ENCODE assay signal across 7 mouse cellular contexts in the genomic region with DNA sequence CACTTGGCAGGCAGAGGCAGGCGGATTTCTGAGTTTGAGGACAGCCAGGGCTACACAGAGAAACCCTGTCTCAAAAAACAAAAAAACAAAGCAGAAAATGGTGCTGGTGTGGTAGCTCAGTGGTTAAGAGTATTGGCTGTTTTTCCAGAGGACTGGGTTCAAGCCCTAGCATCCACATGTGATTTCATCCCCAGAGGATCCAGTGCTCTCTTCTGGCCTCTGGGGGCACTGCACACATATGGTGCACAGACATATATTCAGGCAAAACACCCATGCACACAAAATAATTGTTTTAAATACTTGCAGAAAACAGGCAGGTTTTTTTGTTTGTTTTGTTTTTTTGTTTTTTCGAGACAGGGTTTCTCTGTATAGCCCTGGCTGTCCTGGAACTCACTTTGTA. TPM values are rescaled to one million over a fixed set of nuclear protein-coding genes. Genes with fewer than 3 reads are reported as not detected.
DNase-seq lines count a peak whose midpoint lies in the region; ATAC-seq and TF ChIP-seq lines count a peak whose summit lies in the region.
"Not testable (repeated sequence)": the region's sequence is repeated elsewhere in the genome, so short reads cannot be mapped to it uniquely, and the experiment has no call there.

No protein-coding gene starts in this region.

- not testable (repeated sequence) for TF ChIP-seq EP300 in MEL (IDR thresholded peaks at IDR 0.05; ENCODE audit: low read depth in 1 of 2, low read length in 2 of 2); lung, postnatal 0 days (IDR thresholded peaks at IDR 0.05)

- 95% methylated on average over 2 of the region's 2 CpGs for WGBS in kidney, adult 2 months
- WGBS in lung, postnatal 0 days = 98% methylated on average over 2 of the region's 2 CpGs

- not testable (repeated sequence) for H3K79me2 ChIP-seq in MEL (ENCODE audit: control insufficient read depth, insufficient read depth, low read length, poor library complexity)

- H3K4me1 ChIP-seq in MEL (ENCODE audit: control insufficient read depth in 1 of 2, insufficient read depth in 2 of 2, low read length in 2 of 2); kidney, adult 2 months (ENCODE audit: control insufficient read depth, insufficient read depth, low read length); lung, postnatal 0 days (ENCODE audit: insufficient read depth, low read depth, low read length): not testable (repeated sequence)

- not testable (repeated sequence) for H3K4me3 ChIP-seq in MEL (ENCODE audit: control insufficient read depth in 1 of 2, insufficient read depth in 1 of 2, low read depth in 2 of 2, low read length in 2 of 2); kidney, adult 2 months (ENCODE audit: insufficient read depth, low read depth, low read length); lung, postnatal 0 days (ENCODE audit: low read depth, low read length)

- peak; percentile 16 for DNase-seq in CD4-positive, CD25-positive, alpha-beta regulatory T cell, adult 2 months (ENCODE audit: low read depth, low spot score)
- peak; percentile 55 for DNase-seq in MEL (ENCODE audit: low read depth, low spot score)
- not testable (repeated sequence) for DNase-seq in kidney, adult 2 months; lung, postnatal 0 days (ENCODE audit: low spot score)
- peak; percentile 34 for DNase-seq in thymus, postnatal 4 days

- not testable (repeated sequence) for TF ChIP-seq RAD21 in MEL (IDR thresholded peaks at IDR 0.05; ENCODE audit: low read depth, low read length)

- not testable (repeated sequence) for H3K9me3 ChIP-seq in MEL (replicated peaks; ENCODE audit: insufficient read depth, low read length); lung, postnatal 0 days (ENCODE audit: low read length)

- not testable (repeated sequence) for H3K9ac ChIP-seq in MEL (ENCODE audit: control insufficient read depth, low read depth, low read length, poor library complexity, severe bottlenecking); lung, postnatal 0 days (replicated peaks; ENCODE audit: low read depth)

- ATAC-seq in erythroblast, adult 5-6 weeks (replicated peaks; ENCODE audit: low FRiP score, poor library complexity, severe bottlenecking) = peak; percentile 58; the same call in 1 of the 2 replicates
- not testable (repeated sequence) for ATAC-seq in lung, postnatal 0 days
- ATAC-seq in neutrophil, adult 5-6 weeks (ENCODE audit: extremely low read depth, insufficient number of reproducible peaks, low FRiP score, poor library complexity, severe bottlenecking) = 0 out of 2 replicates have a peak, but pooled peaks have one; percentile 19

- peak in 2 of 3 experiments; percentile 39 to 53; a peak in 5 of 6 replicates for TF ChIP-seq CTCF in MEL (IDR thresholded peaks at IDR 0.05 in 2 of 3, conservative IDR thresholded peaks at IDR 0.05 in 1 of 3; ENCODE audit: control insufficient read depth in 1 of 3, insufficient read depth in 1 of 3, low read depth in 2 of 3, low read length in 3 of 3, poor library complexity in 1 of 3, severe bottlenecking in 1 of 3)
- TF ChIP-seq CTCF in kidney, adult 2 months (conservative IDR thresholded peaks at IDR 0.05; ENCODE audit: insufficient read depth, insufficient read length, low read depth, low read length) = peak; percentile 30; the same call in 1 of the 2 replicates
- peak; percentile 42 for TF ChIP-seq CTCF in lung, postnatal 0 days (IDR thresholded peaks at IDR 0.05)

- H3K27ac ChIP-seq in MEL (ENCODE audit: control insufficient read depth, low read depth, low read length); kidney, adult 2 months (ENCODE audit: insufficient read depth, low read depth, low read length); lung, postnatal 0 days (ENCODE audit: low read length): not testable (repeated sequence)

- H3K27me3 ChIP-seq in MEL (ENCODE audit: control insufficient read depth in 1 of 2, insufficient read depth in 2 of 2, low read length in 2 of 2); kidney, adult 2 months (replicated peaks; ENCODE audit: control insufficient read depth, insufficient read depth, low read length); lung, postnatal 0 days (replicated peaks; ENCODE audit: insufficient read depth, low read length): not testable (repeated sequence)

- H3K36me3 ChIP-seq in MEL (ENCODE audit: control insufficient read depth in 1 of 2, insufficient read depth in 2 of 2, low read length in 2 of 2) = peaks cover 7 to 29% of the 10 kb centered on the region in 2 experiments
- not testable (repeated sequence) for H3K36me3 ChIP-seq in kidney, adult 2 months (ENCODE audit: control insufficient read depth, insufficient read depth, low read length); lung, postnatal 0 days (ENCODE audit: insufficient read depth, low read length)

- not testable (repeated sequence) for TF ChIP-seq POLR2A in MEL (IDR thresholded peaks at IDR 0.05; ENCODE audit: control insufficient read depth in 1 of 2, insufficient read depth in 1 of 2, low read depth in 1 of 2, low read length in 2 of 2, poor library complexity in 1 of 2); kidney, adult 2 months (IDR thresholded peaks at IDR 0.05; ENCODE audit: low read depth, low read length)

- not testable (repeated sequence) for H3K4me2 ChIP-seq in lung, postnatal 0 days (replicated peaks; ENCODE audit: low read depth, low read length)

RNA-seq across cellular contexts. Expression of a gene that starts 14.7 kb away (rescaled TPM):
- total RNA-seq in MEL (2012; rRNA removed) = 57.3 and 57.9 TPM in 2 replicates
- 10 to 100 TPM in 1 of 2 experiments, not detected in 1; 53.2 TPM for polyA plus RNA-seq in MEL (2012; ENCODE audit: insufficient read depth in 1 of 2, insufficient read length in 2 of 2, low read depth in 1 of 2, low replicate concordance in 2 of 2, missing spikeins in 1 of 2)
- 14.8 and 30.1 TPM in 2 replicates for total RNA-seq in erythroblast, adult 5-6 weeks (2015; ENCODE audit: low replicate concordance)
- total RNA-seq in erythroblast, adult 5-6 weeks (2017; ENCODE audit: low replicate concordance) = 26.3 and 29.1 TPM in 2 replicates
- polyA plus RNA-seq in kidney, adult 2 months (2012; rRNA removed) = 5.2 and 5.6 TPM in 2 replicates
- 4.7 and 4.8 TPM in 2 replicates for polyA plus RNA-seq in lung, postnatal 0 days (2015; fragmentation: Nextera tagmentation; extraction: Ambion mirVana)
- 27.8 and 30.8 TPM in 2 replicates for total RNA-seq in neutrophil, adult 5-6 weeks (2017)

RNA-seq across cellular contexts. Expression of a gene that starts 32.1 kb away (rescaled TPM):
- total RNA-seq in MEL (2012; rRNA removed) = 33.7 and 33.8 TPM in 2 replicates
- 10 to 100 TPM; 43.1 to 72.7 TPM for polyA plus RNA-seq in MEL (2012; ENCODE audit: insufficient read depth in 1 of 2, insufficient read length in 2 of 2, low read depth in 1 of 2, low replicate concordance in 2 of 2, missing spikeins in 1 of 2)
- 11.1 and 13.0 TPM in 2 replicates for total RNA-seq in erythroblast, adult 5-6 weeks (2015; ENCODE audit: low replicate concordance)
- 38.5 and 39.0 TPM in 2 replicates for total RNA-seq in erythroblast, adult 5-6 weeks (2017; ENCODE audit: low replicate concordance)
- polyA plus RNA-seq in kidney, adult 2 months (2012; rRNA removed) = 11.0 and 11.6 TPM in 2 replicates
- polyA plus RNA-seq in lung, postnatal 0 days (2015; fragmentation: Nextera tagmentation; extraction: Ambion mirVana) = 17.1 and 18.1 TPM in 2 replicates
- 98.1 and 105 TPM in 2 replicates for total RNA-seq in neutrophil, adult 5-6 weeks (2017)

RNA-seq across cellular contexts. Expression of a gene that starts 53.0 kb away (rescaled TPM):
- total RNA-seq in MEL (2012; rRNA removed) = 12.3 and 13.7 TPM in 2 replicates
- 10 to 100 TPM in 1 of 2 experiments, not detected in 1; 18.6 TPM for polyA plus RNA-seq in MEL (2012; ENCODE audit: insufficient read depth in 1 of 2, insufficient read length in 2 of 2, low read depth in 1 of 2, low replicate concordance in 2 of 2, missing spikeins in 1 of 2)
- total RNA-seq in erythroblast, adult 5-6 weeks (2015; ENCODE audit: low replicate concordance) = 3.7 and 7.7 TPM in 2 replicates
- total RNA-seq in erythroblast, adult 5-6 weeks (2017; ENCODE audit: low replicate concordance) = 0.42 and 0.94 TPM in 2 replicates
- polyA plus RNA-seq in kidney, adult 2 months (2012; rRNA removed) = 18.1 and 21.3 TPM in 2 replicates
- 7.2 and 7.9 TPM in 2 replicates for polyA plus RNA-seq in lung, postnatal 0 days (2015; fragmentation: Nextera tagmentation; extraction: Ambion mirVana)
- total RNA-seq in neutrophil, adult 5-6 weeks (2017) = 9.1 and 11.4 TPM in 2 replicates

RNA-seq across cellular contexts. Expression of a gene that starts 53.3 kb away (rescaled TPM):
- total RNA-seq in MEL (2012; rRNA removed) = 121 and 188 TPM in 2 replicates
- 100 to 1,000 TPM in 1 of 2 experiments, not detected in 1; 118 TPM for polyA plus RNA-seq in MEL (2012; ENCODE audit: insufficient read depth in 1 of 2, insufficient read length in 2 of 2, low read depth in 1 of 2, low replicate concordance in 2 of 2, missing spikeins in 1 of 2)
- total RNA-seq in erythroblast, adult 5-6 weeks (2015; ENCODE audit: low replicate concordance) = 9.8 and 16.7 TPM in 2 replicates
- 15.5 and 17.6 TPM in 2 replicates for total RNA-seq in erythroblast, adult 5-6 weeks (2017; ENCODE audit: low replicate concordance)
- polyA plus RNA-seq in kidney, adult 2 months (2012; rRNA removed) = 27.3 and 30.4 TPM in 2 replicates
- 62.6 and 76.5 TPM in 2 replicates for polyA plus RNA-seq in lung, postnatal 0 days (2015; fragmentation: Nextera tagmentation; extraction: Ambion mirVana)
- 30.3 and 31.9 TPM in 2 replicates for total RNA-seq in neutrophil, adult 5-6 weeks (2017)
